Mouse (Mus musculus) telencephalon, adult 2 months (tissue): ENCODE data around the gene Rbm11.

ENCODE experiments used
- DNase-seq: peaks from one replicate; pipeline ENCODE4 v3.0.0-alpha.2; 2011; ENCODE audit warnings: low read depth, low spot score

Rbm11 gene

DNA sequence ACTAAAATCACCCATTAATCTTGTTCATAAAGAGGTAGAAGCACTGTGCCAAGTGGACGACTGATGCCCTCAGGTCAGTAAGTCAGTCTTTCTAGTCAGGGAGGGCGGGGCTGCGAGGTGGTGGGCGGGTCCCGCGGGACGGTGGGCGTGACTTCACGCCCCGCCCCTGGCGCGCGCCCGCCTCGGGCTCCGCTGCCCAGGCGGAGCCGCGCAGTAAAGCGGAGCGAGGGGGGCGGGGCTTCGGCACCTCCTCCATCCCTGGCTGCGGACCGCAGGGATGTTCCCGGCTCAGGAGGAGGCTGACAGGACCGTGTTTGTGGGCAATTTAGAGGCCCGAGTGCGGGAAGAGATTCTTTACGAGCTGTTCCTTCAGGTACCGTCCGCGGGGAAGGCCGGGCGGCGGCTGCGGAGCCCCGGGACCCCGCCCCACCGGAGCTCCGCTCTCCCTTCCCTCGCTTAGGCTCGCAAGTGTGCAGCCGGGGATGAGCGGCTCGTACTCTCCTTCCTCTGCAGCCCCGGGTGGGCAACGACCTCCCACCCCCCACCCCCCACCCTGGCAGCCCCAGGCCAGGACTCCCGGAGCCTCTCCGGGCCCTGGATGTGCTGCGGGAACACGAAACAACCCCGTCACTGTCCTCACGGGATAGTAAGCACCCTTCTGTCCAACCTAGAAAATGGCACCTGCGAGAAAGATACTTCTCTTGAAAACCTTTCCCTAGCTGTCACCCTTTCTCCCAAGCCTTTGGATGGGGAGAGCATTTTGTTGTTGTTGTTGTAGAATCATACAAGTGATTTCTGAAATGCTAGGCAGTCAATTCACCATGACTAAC lies at the start of gene Rbm11:
TSS of gene Rbm11 (plus strand) at position 174 of the 830 bp plus-strand sequence.
- peak; percentile 44 for DNase-seq

DNA sequence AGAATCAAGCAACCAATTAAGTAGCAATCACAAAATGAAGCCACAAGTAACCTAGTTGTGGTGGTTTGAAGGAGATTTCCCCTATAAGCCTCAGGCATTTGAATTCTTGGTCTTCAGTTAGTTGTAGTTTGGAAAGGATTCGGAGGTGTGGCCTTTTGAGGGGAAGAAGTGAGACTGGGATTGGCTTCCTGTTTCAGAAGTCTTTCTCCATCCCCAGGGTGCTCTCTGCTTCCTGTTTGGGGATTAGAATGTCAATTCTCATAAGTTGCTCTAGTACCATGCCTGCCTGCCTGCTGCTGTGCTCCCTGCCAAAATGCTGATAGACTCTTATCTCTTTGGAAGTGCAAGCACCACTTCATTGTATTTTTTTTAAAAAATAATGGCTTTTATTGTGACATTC lies 47.3 kb upstream of the Rbm11 start:
- DNase-seq, result no peak

DNA sequence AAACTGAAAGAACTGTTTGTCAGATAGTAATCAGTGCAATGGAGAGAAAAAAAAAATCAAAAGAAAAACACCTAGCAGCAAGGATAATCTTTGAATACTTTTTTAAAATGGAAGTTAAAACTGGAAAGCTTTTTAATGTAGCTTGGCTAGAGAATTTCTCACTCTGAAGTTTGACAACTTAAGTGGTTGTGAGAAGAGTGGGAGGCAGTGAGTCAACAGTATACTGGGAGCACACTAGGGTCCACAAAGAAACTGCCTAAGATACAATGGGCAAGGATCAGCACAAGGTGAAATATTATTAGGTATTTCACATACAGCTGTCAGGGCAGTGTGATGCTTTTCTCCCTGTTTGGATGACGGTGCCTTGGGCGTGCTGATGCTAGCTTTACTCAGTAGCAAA lies 29.7 kb upstream of the Rbm11 start:
- no peak for DNase-seq

DNA sequence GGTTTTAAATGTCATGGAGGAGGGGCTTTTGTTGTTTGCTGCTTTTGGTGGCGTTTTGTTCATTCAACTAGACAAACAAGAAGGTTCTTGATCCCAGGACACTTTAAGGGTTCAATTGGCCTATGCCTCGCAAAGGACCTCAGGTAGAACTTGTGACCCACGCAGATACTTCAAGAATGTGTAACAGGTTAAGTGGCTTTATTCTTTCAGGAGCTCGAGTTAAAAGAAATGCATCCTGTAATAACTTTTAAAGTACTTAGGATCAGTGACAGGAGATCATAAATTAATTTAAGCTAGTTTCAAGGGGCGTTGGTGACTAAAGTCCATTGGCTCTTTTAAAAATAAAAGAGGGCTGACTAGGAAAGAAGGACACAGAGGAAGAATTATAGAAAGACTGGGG lies 10.4 kb upstream of the Rbm11 start:
- DNase-seq, result no peak

DNA sequence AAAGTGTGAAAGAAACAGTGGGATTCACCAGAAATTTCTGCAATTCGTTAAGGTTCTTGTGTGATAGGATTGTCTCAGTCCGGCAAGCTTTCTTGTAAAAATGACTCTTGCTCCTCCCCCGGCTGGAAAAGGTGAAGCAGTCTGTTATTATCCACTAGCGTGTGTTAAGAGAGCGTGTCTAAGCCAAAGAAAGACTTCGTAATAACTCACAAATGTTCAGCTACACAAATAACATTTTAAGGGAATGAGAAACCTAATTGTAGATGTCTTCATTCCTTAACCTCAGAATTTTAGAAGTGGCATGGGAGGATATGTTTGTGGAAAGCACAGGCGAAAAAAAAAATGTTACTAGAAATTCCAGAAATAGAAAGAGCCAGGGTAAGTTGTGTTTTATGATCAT lies 6.7 kb upstream of the Rbm11 start, which contains the start of gene Lipi:
TSS of gene Lipi (minus strand) at position 101 of the 400 bp plus-strand sequence.
- no peak for DNase-seq

DNA sequence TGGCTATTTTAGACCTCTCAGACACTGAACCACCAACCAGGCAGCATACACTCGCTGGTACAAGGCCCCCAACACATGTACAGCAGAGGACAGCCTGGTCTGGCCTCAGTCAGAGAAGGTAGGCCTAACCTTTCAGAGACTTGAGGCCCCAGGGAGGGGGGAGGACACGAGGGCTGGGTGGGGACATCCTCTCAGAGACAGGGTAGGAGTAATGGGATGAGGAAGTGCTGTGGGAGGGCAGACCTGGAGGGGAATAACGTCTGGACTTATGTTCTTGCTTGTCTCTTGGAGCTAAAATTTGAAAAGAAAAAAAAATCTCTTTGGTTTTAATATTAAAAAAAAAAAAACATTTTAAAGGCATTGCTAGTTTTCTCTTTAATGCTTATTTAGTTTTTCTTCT lies 6.2 kb upstream of the Rbm11 start:
- DNase-seq, result no peak

DNA sequence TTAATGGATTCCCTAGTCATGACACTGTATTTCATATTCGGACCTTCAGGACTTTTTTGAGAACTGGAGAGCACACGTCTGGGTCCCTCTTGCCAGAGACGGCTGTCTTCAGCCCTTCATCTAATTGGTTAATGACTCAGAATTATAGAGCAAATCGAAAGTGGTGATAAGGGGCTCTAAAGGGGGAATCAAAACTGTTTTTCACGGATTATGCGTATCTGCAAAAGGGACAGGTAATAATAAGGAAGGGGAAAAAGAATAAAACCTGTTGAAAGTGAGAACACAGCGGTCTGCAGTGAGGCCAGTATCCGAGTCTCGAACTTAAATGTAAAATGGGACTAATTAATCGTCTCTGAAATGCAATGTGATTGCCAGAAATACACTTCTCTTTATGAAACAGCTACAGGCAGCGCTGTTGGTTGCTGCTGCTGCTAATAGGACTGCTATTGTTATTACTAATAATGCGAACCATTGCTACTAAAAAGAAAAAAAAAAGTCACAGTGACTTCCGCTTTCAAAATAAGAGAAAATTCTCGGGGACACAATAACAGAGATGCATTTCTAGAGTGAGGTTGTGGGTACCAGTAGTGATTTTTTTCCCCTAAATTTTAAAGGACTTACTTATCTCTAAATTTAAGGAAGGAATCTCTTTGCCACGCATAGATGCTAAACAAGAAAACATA lies 998 bp downstream of the Rbm11 start:
- DNase-seq, result no peak

DNA sequence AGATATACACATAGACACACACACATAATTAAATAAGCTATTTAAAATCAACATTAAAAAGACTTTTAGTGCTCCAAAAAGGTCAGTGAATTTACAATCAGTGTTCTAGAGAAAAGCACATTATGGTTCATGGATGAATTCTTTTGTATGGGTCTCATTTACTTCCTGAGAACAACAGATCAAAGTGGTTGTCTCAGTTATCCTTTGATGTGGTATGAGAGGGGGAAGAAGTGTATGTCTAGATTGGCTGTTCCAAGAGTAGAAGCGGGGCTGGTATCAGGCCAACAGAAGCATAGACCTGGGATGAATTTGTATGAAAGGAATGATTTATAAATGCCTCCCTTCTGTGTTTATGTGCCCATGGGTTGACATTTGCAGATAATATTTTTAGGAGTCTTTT lies 13.8 kb downstream of the Rbm11 start:
- DNase-seq, result no peak

DNA sequence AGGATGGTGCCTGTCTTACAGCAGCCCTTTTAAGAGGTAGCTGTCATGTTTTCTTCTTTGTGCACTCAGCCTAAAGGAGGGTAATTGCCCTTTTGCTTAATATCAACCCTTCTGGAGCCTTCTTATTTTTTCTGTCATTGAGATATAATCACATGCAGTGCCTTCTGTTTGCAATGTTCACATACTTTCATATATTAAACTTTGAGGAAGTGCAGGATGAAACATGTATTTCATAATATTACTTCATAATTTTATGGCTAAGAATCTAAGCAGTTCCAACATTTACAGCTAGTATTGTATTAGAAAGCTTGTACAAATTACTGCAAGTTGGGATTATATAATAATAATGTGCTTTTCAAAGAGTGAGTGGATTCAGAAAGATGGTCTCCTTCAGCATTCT lies 19.9 kb downstream of the Rbm11 start:
- DNase-seq, result no peak

DNA sequence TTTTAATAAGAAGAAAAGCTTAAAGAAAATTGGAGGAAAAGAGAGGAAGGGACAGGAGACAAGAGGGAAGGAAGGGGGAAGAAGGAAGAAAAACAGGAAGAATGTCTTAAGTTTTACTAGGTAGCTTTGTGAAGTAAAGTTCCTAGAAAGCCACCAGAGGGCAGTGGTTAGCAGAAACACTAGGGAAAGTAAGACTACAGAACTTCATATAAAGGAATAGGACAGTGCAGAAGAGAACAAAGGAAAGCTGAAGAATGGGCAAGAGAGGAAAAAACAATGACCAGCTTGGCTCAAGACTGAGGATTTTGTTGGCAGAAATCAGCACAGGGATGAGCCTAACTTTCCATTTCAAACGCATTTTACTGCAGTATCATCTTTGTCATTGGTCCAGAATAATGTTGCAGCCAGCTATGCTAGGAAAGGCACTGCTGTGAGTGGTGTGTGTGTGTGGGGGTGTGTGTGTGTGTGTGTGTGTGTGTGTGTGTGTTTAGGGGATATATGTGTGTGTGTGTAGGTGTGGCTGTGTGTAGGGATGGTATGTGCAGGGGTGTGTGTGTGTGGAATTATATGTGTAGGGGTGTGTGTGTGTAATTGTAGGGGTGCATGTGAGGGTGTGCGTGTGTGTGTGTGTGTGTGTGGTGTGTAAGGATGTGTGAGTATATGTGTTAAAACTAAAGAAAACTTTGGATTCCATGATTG lies 25.2 kb downstream of the Rbm11 start:
- DNase-seq, result peak; percentile 58

DNA sequence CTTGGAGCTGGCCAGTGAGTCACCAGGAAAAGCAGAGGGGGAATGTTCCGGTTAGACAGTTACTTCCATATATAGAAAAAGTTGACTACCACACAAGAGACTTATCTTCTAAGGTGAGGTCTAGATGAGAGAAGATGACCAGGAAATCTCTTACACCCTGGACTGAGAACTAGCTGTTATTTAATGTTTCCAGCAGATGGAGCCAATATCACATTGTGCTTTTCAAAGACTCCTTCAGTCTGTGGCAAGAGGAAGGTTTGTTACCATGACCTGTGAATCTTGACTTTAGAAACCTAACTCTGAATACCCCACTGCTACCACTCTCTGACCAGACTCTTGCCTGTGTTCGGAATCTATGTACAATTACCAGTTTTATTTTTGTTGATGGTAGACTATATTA lies 35.2 kb downstream of the Rbm11 start:
- peak; percentile 22 for DNase-seq
